Mouse (Mus musculus) lung, embryonic 16.5 days (tissue): ENCODE measurements around the gene Vwa1. TPM values are rescaled to one million over a fixed set of nuclear protein-coding genes. Genes with fewer than 3 reads are reported as not detected.
A peak's percentile ranks its signal among the peaks of the same experiment; 100 is the strongest.

Experiments
- ATAC-seq: fragments of 200-750 bp; cut with Nextera tagmentation; 2 replicates; pipeline ENCODE4 v1.8.0; 2017; ENCODE audit warnings: low read depth, mild to moderate bottlenecking, moderate library complexity
- H3K27ac ChIP-seq: fragments of 300-500 bp; sonication (generic); 2 replicates; pipeline ENCODE4 v1.5.1; 2014; ENCODE audit warnings: mild to moderate bottlenecking, control low read depth, low read length
- H3K27me3 ChIP-seq: fragments of 300-500 bp; sonication (generic); 2 replicates; pipeline ENCODE4 v1.6.1; 2014; ENCODE audit warnings: low read depth, low read length, mixed read lengths; ENCODE audit not compliant: control insufficient read depth, insufficient read depth
- H3K36me3 ChIP-seq: fragments of 300-500 bp; sonication (generic); 2 replicates; pipeline ENCODE4 v1.6.1; 2014; ENCODE audit warnings: low read length; ENCODE audit not compliant: control insufficient read depth, insufficient read depth
- H3K4me1 ChIP-seq: fragments of 300-500 bp; sonication (generic); replicated peaks from 2 replicates; pipeline ENCODE4 v1.6.1; 2014; ENCODE audit warnings: low read length, mixed read lengths; ENCODE audit not compliant: control insufficient read depth, insufficient read depth
- H3K4me2 ChIP-seq: fragments of 300-500 bp; sonication (generic); 2 replicates; pipeline ENCODE4 v1.6.1; 2014; ENCODE audit warnings: low read depth, low read length, control low read depth
- H3K4me3 ChIP-seq: fragments of 300-500 bp; sonication (generic); 2 replicates; pipeline ENCODE4 v1.5.1; 2014; ENCODE audit warnings: mild to moderate bottlenecking, low read length, control low read depth
- H3K9ac ChIP-seq: fragments of 300-500 bp; sonication (generic); 2 replicates; pipeline ENCODE4 v1.6.1; 2014; ENCODE audit warnings: low read length, control low read depth
- H3K9me3 ChIP-seq: fragments of 300-500 bp; sonication (generic); 2 replicates; pipeline ENCODE4 v1.6.1; 2016; ENCODE audit warnings: low read length; ENCODE audit not compliant: control insufficient read depth
- WGBS: fragments of 180-500 bp; shearing (Covaris S2); extraction: QIAGEN DNeasy Blood & Tissue Kit; methylation state at CpG from one replicate; pipeline ENCODE4 v1.1.7; 2014; 5-methylcytosine and 5-hydroxymethylcytosine counted together
- polyA plus RNA-seq: library from polyadenylated mRNA; unstranded; fragments of >200 nt; fragmentation: Nextera tagmentation; extraction: Ambion mirVana; gene quantifications from 2 replicates; pipeline ENCODE4 v1.2.1, GENCODE M21; 2015

Gene Vwa1
- polyA plus RNA-seq, 1 experiment from 2014 or later: 7.5 TPM

DNA sequence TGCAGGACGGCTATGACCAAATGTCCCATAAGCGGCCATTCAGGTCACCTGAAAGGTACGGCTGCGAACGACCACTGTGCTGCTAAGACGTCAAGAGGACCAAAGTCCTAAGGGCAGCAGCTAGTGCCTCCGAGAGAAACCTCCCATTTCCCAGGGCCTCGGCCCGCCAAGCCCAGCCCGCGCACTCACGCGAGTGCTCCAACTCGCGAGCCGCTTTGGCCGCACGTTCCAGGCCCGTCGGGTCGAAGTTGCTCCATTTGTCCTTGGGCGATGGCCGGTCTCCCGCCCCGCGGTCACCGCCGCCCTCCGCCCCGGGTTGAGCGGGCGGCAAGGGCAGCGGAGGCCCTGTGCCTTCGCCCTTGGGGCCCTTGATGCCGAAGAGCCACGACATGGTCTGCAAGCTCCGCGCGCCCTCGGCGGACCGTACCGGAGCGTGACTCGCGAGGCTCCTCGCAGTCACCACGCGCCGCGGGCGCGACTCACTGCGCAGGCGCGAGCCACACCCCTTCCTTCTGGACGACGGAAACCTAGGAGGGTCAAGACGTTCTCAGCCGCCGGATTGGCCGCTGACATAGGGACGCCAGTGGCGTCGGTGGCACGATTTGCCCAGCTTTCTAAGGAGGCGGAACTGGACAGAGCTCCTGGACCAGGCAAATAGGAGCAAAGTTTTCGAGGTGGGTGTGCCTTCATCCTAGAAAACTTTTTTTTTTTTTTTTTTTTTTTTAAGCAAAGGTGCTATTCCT, 13.7 kb downstream of the Vwa1 start, which contains the start of gene Atad3a:
Atad3a (minus strand) TSS at position 481 of the 743 bp plus-strand sequence.
- Histone ChIP-seq H3K4me1 (peaks cover 18% of the 10 kb centered on the region), H3K4me3 (peak within 1 kb of the TSS; percentile 85), H3K27ac (peak within 1 kb of the TSS; percentile 45), H3K27me3 (no peaks in the 10 kb centered on the region), H3K9me3 (no peaks in the 10 kb centered on the region), H3K4me2 (peak within 1 kb of the TSS; percentile 98), H3K9ac (peak within 1 kb of the TSS; percentile 82), H3K36me3 (peaks cover 4% of the 10 kb centered on the region)
- under 1% methylated on average over 63 of the region's 68 CpGs for WGBS
- peak; percentile 99 for ATAC-seq

DNA sequence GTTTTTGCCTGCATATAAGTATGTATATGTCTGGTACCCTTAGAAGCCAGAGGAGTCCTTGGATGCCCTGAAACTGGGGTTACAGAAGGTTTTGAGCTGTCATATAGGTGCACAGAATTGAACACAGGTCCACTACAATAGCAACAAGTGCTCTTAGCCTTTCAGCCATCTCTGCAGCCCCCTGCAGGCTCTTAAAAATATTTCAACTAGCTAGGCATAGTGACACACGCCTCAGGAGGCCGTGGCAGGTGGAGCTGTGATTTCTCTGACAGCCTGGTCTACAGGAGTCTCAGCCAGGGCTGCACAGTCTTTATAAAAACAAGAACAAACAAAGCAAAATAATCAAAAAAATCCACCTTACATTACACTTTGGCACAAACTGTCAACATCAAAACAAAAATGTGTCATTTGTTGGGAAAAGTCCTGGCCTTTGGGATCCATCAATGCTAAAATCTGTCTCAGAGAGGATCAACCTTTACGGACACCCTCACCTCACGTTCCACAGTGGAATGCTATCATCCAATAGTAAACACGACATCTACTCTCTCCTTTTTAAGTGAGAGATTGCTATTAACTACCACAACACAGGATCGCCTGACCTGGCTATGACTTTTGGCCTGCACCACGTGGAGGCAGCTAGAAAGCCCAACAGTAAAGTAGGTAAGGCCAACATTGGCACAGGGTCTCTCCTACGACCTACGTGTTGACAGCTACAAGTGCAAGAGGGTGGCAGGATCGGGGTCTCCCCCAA, 14.5 kb downstream of the Vwa1 start:
- H3K4me1 ChIP-seq: peaks cover 18% of the 10 kb centered on the region
- peaks cover 4% of the 10 kb centered on the region for H3K36me3 ChIP-seq
- H3K27me3 ChIP-seq: no peaks in the 10 kb centered on the region
- H3K4me2 ChIP-seq: peak overlapping the region; percentile 98
- ATAC-seq: no peak; the same call in 1 of the 2 replicates
- peak overlapping the region; percentile 31; the same call in 1 of the 2 replicates for H3K27ac ChIP-seq
- peak overlapping the region; percentile 85 for H3K4me3 ChIP-seq
- H3K9ac ChIP-seq: peak overlapping the region; percentile 82
- no peaks in the 10 kb centered on the region for H3K9me3 ChIP-seq
- 2% methylated on average over 10 of the region's 10 CpGs for WGBS

DNA sequence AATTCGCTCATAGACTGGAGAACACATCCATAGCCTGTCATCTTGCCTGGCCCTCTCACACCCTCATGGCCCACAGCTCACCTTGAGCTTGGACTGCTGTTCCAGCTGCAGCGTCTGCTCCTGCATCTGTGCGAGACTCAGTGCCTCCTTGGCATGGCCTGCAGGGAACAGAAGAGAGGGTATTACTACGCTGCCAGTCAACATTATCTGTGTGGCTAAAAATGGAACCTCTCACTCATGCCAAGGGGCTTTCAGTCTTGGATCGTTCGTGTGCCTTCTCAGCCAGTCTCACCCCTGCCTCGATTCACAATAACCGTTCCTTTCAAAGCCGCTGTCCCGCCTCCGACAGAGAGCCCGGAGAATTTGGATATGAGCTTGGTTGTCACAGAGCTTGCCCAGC, 17.5 kb downstream of the Vwa1 start:
- no peak overlapping the region for H3K4me2 ChIP-seq
- WGBS: 89% methylated on average over 12 of the region's 12 CpGs
- H3K4me3 ChIP-seq: no peak overlapping the region
- H3K27ac ChIP-seq: no peak overlapping the region
- H3K36me3 ChIP-seq: peaks cover 23% of the 10 kb centered on the region
- H3K9me3 ChIP-seq: no peaks in the 10 kb centered on the region
- H3K4me1 ChIP-seq: peaks cover 18% of the 10 kb centered on the region
- H3K9ac ChIP-seq: no peak overlapping the region
- no peaks in the 10 kb centered on the region for H3K27me3 ChIP-seq
- ATAC-seq: no peak

DNA sequence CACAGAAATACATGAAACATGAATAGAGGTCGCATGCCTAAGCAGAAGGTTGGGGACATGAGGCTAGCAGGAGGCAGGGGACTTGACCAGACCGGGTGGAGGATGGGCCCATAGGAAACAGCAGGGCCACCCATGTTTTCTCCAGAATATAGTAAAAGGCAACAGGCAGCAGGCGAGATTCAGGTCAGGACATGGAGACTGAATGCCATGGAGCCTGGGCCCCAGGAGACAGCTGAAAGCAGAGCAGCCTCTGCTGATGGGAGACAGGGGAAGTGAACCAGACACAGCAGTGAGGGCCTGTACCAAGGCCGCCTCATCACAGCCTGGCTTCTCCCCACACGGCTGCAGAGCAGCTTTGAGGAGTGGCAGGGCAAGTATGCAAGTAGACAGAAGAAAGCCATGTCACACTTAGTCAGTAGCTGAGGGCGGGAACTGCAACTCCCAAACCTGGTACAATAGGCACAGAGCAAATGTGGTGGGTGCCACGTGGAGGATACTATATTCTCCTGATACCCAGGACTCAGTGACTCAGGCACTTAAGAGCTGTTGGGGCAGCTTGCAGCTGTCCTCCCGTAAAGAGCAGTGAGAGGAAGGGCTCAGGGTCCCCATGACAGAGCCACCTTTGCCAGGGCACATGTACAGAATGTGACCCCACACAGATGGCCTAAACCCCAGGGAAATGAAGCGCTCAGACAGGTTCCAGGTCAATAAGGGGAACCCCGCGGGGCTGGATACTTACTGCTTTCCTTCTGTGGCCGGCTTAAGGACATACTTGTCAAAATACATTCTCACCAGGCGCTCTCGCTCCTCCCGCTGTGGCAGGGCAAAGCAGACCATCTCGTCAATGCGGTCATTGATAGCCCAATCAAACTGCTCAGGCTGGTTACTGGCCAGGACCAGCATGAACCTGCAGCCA, 27.7 kb downstream of the Vwa1 start:
- 86% methylated on average over 17 of the region's 17 CpGs for WGBS
- Histone ChIP-seq H3K27ac (no peak overlapping the region), H3K36me3 (peaks cover 27% of the 10 kb centered on the region), H3K9ac (no peak overlapping the region), H3K27me3 (no peaks in the 10 kb centered on the region), H3K4me1 (no peaks in the 10 kb centered on the region), H3K9me3 (no peaks in the 10 kb centered on the region), H3K4me2 (no peak overlapping the region), H3K4me3 (no peak overlapping the region)
- ATAC-seq: no peak

DNA sequence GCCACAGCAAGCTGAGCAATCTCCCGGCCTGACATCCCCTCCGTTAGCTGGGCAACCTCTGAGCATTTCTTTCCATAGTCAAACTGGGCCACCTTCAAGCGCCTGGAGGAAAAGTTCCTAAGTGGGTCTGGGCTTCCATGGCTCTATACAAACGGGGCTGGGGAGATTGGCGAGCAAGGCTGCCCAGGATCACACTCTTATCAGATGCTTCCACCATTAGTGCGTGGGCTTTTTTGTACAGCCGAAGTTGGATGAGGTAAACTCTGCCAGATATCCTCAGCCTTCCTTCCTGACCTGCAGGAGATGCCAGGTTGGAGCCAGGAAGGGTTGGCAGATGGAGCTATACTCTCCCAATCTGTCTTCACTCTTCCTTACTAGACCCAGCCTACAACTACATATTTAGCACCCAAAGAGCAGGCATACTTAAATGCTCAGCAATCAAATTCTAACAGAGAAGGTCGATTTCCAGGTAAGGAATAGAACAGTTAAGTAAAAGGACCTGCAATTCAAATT, 28.4 kb downstream of the Vwa1 start:
- Histone ChIP-seq H3K9me3 (no peaks in the 10 kb centered on the region), H3K36me3 (peaks cover 29% of the 10 kb centered on the region), H3K9ac (no peak overlapping the region), H3K27ac (no peak overlapping the region), H3K4me2 (no peak overlapping the region), H3K4me1 (no peaks in the 10 kb centered on the region), H3K27me3 (no peaks in the 10 kb centered on the region), H3K4me3 (no peak overlapping the region)
- 86% methylated on average over 8 of the region's 8 CpGs for WGBS
- no peak for ATAC-seq

DNA sequence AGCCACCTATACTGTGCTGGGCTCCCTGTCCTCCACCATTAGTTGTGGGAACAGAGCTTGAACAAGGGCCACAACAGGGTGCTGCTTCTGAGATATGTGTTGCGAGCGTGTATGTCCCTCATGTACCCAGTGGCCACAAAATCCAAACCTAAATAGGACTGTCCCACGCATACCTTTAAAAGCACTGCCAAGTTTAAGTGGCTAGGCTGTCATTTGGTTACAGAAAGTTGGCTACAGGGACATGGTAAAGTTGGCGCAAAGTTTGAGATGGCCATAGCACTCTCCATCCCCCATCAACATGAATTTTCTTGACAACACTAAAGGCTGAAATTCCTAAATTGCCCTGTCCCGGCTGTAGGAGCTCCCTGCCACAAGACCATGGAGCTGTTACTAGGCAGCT, 29.4 kb downstream of the Vwa1 start:
- H3K4me1 ChIP-seq: no peaks in the 10 kb centered on the region
- no peaks in the 10 kb centered on the region for H3K9me3 ChIP-seq
- ATAC-seq: no peak
- H3K9ac ChIP-seq: no peak overlapping the region
- H3K36me3 ChIP-seq: peaks cover 33% of the 10 kb centered on the region
- 92% methylated on average over 5 of the region's 5 CpGs for WGBS
- no peak overlapping the region for H3K4me2 ChIP-seq
- no peak overlapping the region for H3K27ac ChIP-seq
- no peak overlapping the region for H3K4me3 ChIP-seq
- no peaks in the 10 kb centered on the region for H3K27me3 ChIP-seq

DNA sequence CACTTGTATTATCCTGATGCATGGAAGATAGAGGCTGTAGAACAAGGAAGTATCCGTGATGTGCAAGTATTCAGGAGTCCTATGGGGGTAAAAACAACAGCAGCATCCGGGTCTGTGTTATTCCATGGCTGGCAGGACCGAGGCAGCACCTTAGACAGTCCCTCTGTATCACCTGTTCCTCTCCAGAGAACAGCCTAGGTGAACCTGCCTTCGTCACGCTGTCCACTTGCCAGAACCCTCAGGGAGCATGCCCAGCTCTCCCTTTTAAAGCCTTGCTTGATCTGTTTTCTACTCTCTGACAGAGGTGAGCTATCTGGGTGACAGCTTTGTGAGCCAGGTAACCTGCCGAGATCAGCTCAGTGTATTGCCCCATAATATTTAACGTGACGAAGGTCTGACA, 30.0 kb downstream of the Vwa1 start:
- H3K4me1 ChIP-seq: no peaks in the 10 kb centered on the region
- no peak overlapping the region for H3K4me3 ChIP-seq
- no peak overlapping the region for H3K27ac ChIP-seq
- no peak for ATAC-seq
- H3K27me3 ChIP-seq: no peaks in the 10 kb centered on the region
- no peak overlapping the region for H3K9ac ChIP-seq
- H3K4me2 ChIP-seq: no peak overlapping the region
- peaks cover 30% of the 10 kb centered on the region for H3K36me3 ChIP-seq
- WGBS: 88% methylated on average over 8 of the region's 8 CpGs
- H3K9me3 ChIP-seq: no peaks in the 10 kb centered on the region

DNA sequence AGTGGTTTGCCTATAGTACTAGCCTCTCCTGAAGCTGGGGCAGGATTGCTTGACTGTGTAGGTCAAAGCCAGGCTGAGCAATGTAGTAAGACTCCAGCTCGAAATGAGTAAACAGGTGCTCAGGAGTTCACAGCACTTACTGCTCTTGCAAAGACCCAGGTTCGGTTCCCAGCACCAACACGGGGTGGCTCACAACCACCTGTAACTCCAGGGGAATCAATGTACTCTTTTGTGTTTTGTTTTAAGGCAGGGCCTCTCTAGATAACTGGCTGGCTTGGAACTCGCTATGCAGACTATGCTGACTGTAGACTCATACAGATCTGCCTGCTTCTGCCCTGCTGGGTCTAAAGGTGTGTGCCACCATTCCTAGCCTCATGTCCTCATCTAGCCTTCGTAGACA, 31.8 kb downstream of the Vwa1 start:
- Histone ChIP-seq H3K36me3 (peaks cover 17% of the 10 kb centered on the region), H3K4me2 (no peak overlapping the region), H3K4me1 (no peaks in the 10 kb centered on the region), H3K9me3 (no peaks in the 10 kb centered on the region), H3K4me3 (no peak overlapping the region), H3K9ac (no peak overlapping the region), H3K27ac (no peak overlapping the region), H3K27me3 (no peaks in the 10 kb centered on the region)
- ATAC-seq: no peak
- 91% methylated on average over 5 of the region's 5 CpGs for WGBS
